25 mouse cellular contexts compared by ENCODE assay signal in the genomic region with DNA sequence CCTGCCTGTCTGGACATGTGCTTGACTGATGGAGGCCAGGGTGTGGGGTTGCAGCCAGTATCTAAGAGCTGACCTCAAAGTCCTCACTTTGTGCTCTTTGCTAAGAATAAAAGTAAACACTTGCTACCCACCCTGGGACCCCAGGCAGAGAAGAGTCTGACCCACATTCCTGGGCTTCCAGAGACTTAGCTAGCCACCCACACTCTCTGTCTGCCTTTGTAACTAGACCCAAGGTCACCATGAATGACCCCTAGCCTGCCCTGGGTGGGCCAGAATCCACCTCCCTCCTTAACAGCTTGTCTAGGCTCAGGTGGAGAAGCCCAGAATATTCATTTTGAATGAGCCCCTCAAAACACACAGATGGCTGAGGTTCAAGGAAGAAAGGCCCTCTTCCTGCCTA. TPM values are rescaled to one million over a fixed set of nuclear protein-coding genes. Genes with fewer than 3 reads are reported as not detected.
DNase-seq lines count a peak whose midpoint lies in the region; ATAC-seq and TF ChIP-seq lines count a peak whose summit lies in the region.
"Had no signal": no experiment of that assay in that cellular context is flagged by ENCODE, and none has a peak within 500 bp of the region (broad histone marks: within the 10 kb centered on the region; RNA-seq: fewer than 3 reads in every experiment).

No protein-coding gene starts in this region.

- no peak overlapping the region for H3K4me2 ChIP-seq in stomach, postnatal 0 days (replicated peaks; ENCODE audit: low read depth)
- H3K4me2 ChIP-seq: heart, embryonic 15.5 days; hindbrain, embryonic 13.5 days; midbrain, embryonic 15.5 days had no signal

- ATAC-seq in stomach, postnatal 0 days (ENCODE audit: low FRiP score, low TSS enrichment): no peak
- ATAC-seq: forebrain, embryonic 14.5 days; intestine, postnatal 0 days; midbrain, embryonic 15.5 days had no signal

- peak overlapping the region; percentile 51 for H3K4me3 ChIP-seq in E14TG2a.4 (replicated peaks; ENCODE audit: low read length)
- H3K4me3 ChIP-seq in stomach, postnatal 0 days (ENCODE audit: low read depth, low read length): no peak overlapping the region
- H3K4me3 ChIP-seq: erythroblast, embryonic 14.5 days; heart, embryonic 15.5 days; hindbrain, embryonic 13.5 days; midbrain, embryonic 15.5 days had no signal

- H3K4me1 ChIP-seq in E14TG2a.4 (replicated peaks; ENCODE audit: low read depth, low read length): peaks cover 97% of the 10 kb centered on the region
- H3K4me1 ChIP-seq in stomach, postnatal 0 days (replicated peaks; ENCODE audit: control insufficient read depth, insufficient read depth): no peaks in the 10 kb centered on the region
- H3K4me1 ChIP-seq: midbrain, embryonic 15.5 days had no signal

- H3K27ac ChIP-seq in stomach, postnatal 0 days (replicated peaks): no peak overlapping the region
- H3K27ac ChIP-seq: heart, embryonic 15.5 days; hindbrain, embryonic 13.5 days; liver, embryonic 14.5 days; macrophage; midbrain, embryonic 15.5 days had no signal

- H3K9me3 ChIP-seq in E14TG2a.4 (ENCODE audit: low read length): no peaks in the 10 kb centered on the region
- H3K9me3 ChIP-seq in stomach, postnatal 0 days (ENCODE audit: control insufficient read depth, low read length): no peaks in the 10 kb centered on the region
- H3K9me3 ChIP-seq: heart, embryonic 15.5 days; hindbrain, embryonic 13.5 days; midbrain, embryonic 15.5 days had no signal

- TF ChIP-seq CTCF in E14TG2a.4 (conservative IDR thresholded peaks at IDR 0.05; ENCODE audit: low read length): no peak
- no peak for TF ChIP-seq CTCF in stomach, postnatal 0 days (IDR thresholded peaks at IDR 0.05; ENCODE audit: low read depth)

- TF ChIP-seq EP300 in stomach, postnatal 0 days (optimal IDR thresholded peaks at IDR 0.05): no peak

- no peak overlapping the region for H3K9ac ChIP-seq in stomach, postnatal 0 days (ENCODE audit: low read length)
- H3K9ac ChIP-seq: heart, embryonic 15.5 days; hindbrain, embryonic 13.5 days; liver, embryonic 14.5 days; midbrain, embryonic 15.5 days had no signal

- H3K27me3 ChIP-seq in E14TG2a.4 (ENCODE audit: insufficient read depth, low read length): no peaks in the 10 kb centered on the region
- H3K27me3 ChIP-seq in stomach, postnatal 0 days (ENCODE audit: control insufficient read depth, insufficient read depth, low read length): no peaks in the 10 kb centered on the region
- H3K27me3 ChIP-seq: heart, embryonic 15.5 days; hindbrain, embryonic 13.5 days; midbrain, embryonic 15.5 days had no signal

- peaks cover 70% of the 10 kb centered on the region for H3K36me3 ChIP-seq in E14TG2a.4 (ENCODE audit: insufficient read depth, low read length)
- H3K36me3 ChIP-seq in stomach, postnatal 0 days (ENCODE audit: control insufficient read depth, insufficient read depth, low read length): no peaks in the 10 kb centered on the region
- H3K36me3 ChIP-seq: heart, embryonic 15.5 days; midbrain, embryonic 15.5 days had no signal

- DNase-seq in embryo, embryonic 10 days (ENCODE audit: low spot score): peak; percentile 74
- DNase-seq in embryo, embryonic 11 days: no peak
- peak; percentile 55 for DNase-seq in R1 (ENCODE audit: low read depth, low spot score)
- peak; percentile 63 for DNase-seq in mesoderm, embryonic 11.5 days (ENCODE audit: low read depth, low spot score)
- DNase-seq in thymus, postnatal 4 days: no peak
- DNase-seq in stomach, postnatal 0 days (ENCODE audit: low spot score): no peak
- DNase-seq: adrenal gland, adult 8-10 months; cerebellum, adult 2 months; cerebellum, postnatal 14 days; gastrocnemius, postnatal 25 days; heart, adult 18-20 months; kidney, postnatal 14 days; layer of hippocampus, adult 9-11 months; liver; lung, adult 2 months; lung, postnatal 10 days had no signal

RNA-seq across cellular contexts. Expression of a gene that starts 28.0 kb away (rescaled TPM):
- 26.3 and 26.6 TPM in 2 replicates for polyA plus RNA-seq in stomach, postnatal 0 days (2015; fragmentation: Nextera tagmentation; extraction: Ambion mirVana)

Comparison
In these comparisons a context has a peak if more than half of its experiments do, and no peak if none do; other contexts are left out.
1. DNase-seq: peak in embryo, embryonic 10 days (single experiment), R1 (single experiment) and mesoderm, embryonic 11.5 days (single experiment); none in embryo, embryonic 11 days (single experiment), thymus, postnatal 4 days (single experiment) and stomach, postnatal 0 days (single experiment).